Mouse (Mus musculus): ENCODE measurements around the gene Snapc5. TPM values are rescaled to one million over a fixed set of nuclear protein-coding genes. Genes with fewer than 3 reads are reported as not detected.
A peak's percentile ranks its signal among the peaks of the same experiment; 100 is the strongest.
"Not testable (repeated sequence)": the region's sequence is repeated elsewhere in the genome, so short reads cannot be mapped to it uniquely, and the experiment has no call there.

The Snapc5 gene
- polyA plus RNA-seq, 1 experiment from 2014 or later, result 35.4 TPM

DNA sequence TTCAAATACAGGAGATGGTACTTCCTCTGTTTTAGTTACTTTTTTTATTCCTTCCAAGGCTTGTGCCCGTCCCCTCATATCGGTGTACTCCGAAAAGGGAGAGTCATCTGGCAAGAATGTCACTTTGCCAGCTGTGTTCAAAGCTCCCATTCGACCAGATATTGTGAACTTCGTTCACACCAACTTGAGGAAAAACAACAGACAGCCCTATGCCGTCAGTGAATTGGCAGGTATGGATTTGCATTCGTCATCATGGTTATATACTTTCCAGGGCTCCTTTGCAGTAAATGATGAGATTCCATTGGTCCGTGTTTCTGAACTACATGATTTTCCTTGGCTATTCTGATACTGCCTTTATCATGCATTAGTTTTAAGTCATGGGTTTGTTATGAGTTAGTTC lies 4.3 kb upstream of the Snapc5 start:
- H3K27me3 ChIP-seq, result no peaks in the 10 kb centered on the region
- peak overlapping the region; percentile 89 for H3K4me2 ChIP-seq (replicated peaks)
- H3K27ac ChIP-seq (replicated peaks), result no peak overlapping the region
- peaks cover 37% of the 10 kb centered on the region for H3K4me1 ChIP-seq
- peak overlapping the region; percentile 66 for H3K4me3 ChIP-seq
- ATAC-seq (replicated peaks), result no peak
- 0 out of 2 replicates have a peak overlapping the region, but pooled peaks have one; percentile 73 for H3K9ac ChIP-seq (replicated peaks)
- WGBS, result 75% methylated on average over 8 of the region's 8 CpGs
- peaks cover 40% of the 10 kb centered on the region for H3K36me3 ChIP-seq
- H3K9me3 ChIP-seq, result no peaks in the 10 kb centered on the region

DNA sequence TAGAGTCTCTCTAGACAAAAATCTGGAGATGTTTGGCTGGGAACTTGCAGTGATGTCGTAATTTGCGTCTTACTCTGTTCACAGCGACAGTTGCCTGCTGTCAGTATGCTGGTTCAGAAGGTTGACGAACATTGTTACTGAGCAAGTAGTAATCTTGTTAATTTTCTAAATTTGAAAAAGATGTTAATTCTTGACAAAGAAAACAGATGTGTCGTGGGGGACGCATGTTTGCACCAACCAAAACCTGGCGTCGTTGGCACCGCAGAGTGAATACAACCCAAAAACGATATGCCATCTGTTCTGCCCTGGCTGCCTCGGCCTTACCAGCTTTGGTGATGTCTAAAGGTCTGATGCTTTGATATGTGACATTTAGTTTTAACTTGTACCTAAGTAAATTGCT lies 3.7 kb upstream of the Snapc5 start:
- no peak overlapping the region for H3K4me2 ChIP-seq (replicated peaks)
- 68% methylated on average over 11 of the region's 11 CpGs for WGBS
- H3K9me3 ChIP-seq, result no peaks in the 10 kb centered on the region
- H3K36me3 ChIP-seq, result peaks cover 42% of the 10 kb centered on the region
- no peak overlapping the region for H3K9ac ChIP-seq (replicated peaks)
- ATAC-seq (replicated peaks), result no peak
- no peaks in the 10 kb centered on the region for H3K27me3 ChIP-seq
- H3K4me1 ChIP-seq, result peaks cover 43% of the 10 kb centered on the region
- no peak overlapping the region for H3K27ac ChIP-seq (replicated peaks)
- H3K4me3 ChIP-seq, result peak overlapping the region; percentile 3; the same call in 1 of the 2 replicates

DNA sequence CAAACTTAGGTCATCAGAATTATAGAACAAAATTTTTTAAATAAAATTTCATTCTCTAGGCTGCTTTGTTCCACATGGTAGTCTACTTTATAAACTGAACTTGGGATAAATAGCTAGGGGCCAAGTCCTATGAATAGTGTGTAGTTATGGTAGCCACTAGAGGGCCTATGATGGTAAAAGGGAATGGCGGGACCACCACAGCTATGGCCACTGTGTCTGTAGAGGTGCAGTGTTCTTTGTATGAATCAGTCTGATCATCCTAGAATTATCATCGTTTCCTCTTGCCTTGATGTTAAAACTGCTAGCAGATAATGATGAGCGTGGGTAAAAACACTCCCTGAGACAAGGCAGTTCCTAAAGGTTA lies 482 bp upstream of the Snapc5 start:
- H3K9ac ChIP-seq (replicated peaks), result no peak overlapping the region

DNA sequence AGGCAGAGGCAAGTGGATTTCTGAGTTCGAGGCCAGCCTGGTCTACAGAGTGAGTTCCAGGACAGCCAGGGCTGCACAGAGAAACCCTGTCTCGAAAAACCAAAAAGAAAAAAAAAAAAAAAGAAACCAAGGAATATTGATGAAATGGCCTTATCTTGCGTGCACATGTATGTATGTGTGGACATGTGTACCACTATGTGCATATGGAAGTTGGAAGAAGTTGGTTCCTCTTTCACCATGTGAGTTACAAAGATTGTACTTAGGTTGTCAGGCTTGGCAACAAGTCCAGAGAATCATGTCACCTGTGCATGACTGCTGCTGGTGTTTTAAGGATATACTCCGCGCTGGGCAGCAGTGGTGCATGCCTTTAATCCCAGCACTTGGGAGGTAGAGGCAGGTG lies 4.2 kb downstream of the Snapc5 start:
- H3K4me3 ChIP-seq; H3K27ac ChIP-seq (replicated peaks); H3K4me2 ChIP-seq (replicated peaks); ATAC-seq (replicated peaks); H3K9ac ChIP-seq (replicated peaks); H3K9me3 ChIP-seq; H3K27me3 ChIP-seq: not testable (repeated sequence)
- H3K4me1 ChIP-seq, result peaks cover 13% of the 10 kb centered on the region
- peaks cover 41% of the 10 kb centered on the region for H3K36me3 ChIP-seq
- WGBS, result 93% methylated on average over 5 of the region's 5 CpGs

More for the DNA sequence above, 482 bp upstream of the Snapc5 start:
- Histone ChIP-seq H3K4me2 (replicated peaks) (peak overlapping the region; percentile 46), H3K27me3 (no peaks in the 10 kb centered on the region), H3K27ac (replicated peaks) (peak overlapping the region; percentile 89), H3K9me3 (no peaks in the 10 kb centered on the region), H3K4me3 (peak overlapping the region; percentile 62), H3K36me3 (peaks cover 64% of the 10 kb centered on the region), H3K4me1 (peaks cover 33% of the 10 kb centered on the region)
- ATAC-seq (replicated peaks), result peak; percentile 53
- 33% methylated on average over 3 of the region's 3 CpGs for WGBS

DNA sequence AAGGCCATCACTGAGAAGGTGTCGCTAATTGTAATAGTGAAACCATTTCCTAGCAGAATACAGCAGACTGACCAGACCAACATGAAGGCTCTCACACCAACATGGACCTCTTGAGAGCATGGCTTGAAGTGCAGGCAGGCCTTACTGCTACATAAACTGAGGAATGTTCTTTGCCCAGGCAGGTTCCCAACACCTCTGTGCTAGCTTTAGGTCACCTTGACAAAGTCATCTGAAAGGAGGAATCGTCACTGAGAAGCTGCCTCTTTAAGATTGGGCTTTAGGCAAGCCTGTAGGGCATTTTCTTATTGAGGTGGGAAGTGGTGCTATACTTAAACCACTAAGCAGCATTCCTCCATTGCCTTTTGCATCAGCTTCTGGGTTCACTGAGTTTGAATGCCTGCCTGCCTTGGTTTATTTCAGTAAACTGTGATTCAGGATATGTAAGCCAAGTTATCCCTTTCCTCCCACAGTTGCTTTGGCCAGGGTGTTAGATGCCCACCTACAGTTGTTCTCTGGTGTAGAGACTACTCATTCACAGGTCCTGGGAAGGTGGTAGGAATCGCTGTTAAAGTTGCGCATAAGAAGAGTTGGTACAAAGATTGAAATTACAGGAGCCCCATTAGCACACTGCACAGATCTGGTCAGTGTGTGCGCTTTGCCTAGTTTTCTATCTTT lies 5.2 kb downstream of the Snapc5 start:
- H3K9ac ChIP-seq (replicated peaks), result no peak overlapping the region
- no peak for ATAC-seq (replicated peaks)
- peaks cover 35% of the 10 kb centered on the region for H3K36me3 ChIP-seq
- no peak overlapping the region for H3K4me3 ChIP-seq
- H3K4me1 ChIP-seq, result peaks cover 9% of the 10 kb centered on the region
- H3K27ac ChIP-seq (replicated peaks), result no peak overlapping the region
- WGBS, result 94% methylated on average over 5 of the region's 5 CpGs
- H3K27me3 ChIP-seq, result no peaks in the 10 kb centered on the region
- no peaks in the 10 kb centered on the region for H3K9me3 ChIP-seq
- no peak overlapping the region for H3K4me2 ChIP-seq (replicated peaks)

DNA sequence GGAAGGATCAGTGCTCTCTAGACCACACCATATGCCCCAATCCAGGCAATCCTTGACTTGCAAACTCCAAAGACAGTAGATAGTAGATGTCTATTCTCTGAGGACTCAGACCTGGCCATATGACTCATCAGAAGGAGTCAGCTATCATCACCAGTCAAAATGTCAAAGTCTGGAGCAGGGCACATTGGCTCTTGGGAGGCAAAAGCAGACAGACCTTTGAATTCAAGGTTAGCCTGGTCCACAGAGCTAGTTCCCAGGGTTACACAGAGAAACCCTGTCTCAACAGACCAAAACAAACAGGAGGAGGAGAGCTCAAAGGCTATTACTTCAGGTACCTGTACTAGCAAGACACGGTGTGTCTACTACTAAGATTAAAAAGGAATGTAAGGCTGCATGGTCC lies 14.8 kb downstream of the Snapc5 start:
- ATAC-seq (replicated peaks), result no peak
- Histone ChIP-seq H3K4me3 (no peak overlapping the region), H3K4me2 (replicated peaks) (no peak overlapping the region), H3K9ac (replicated peaks) (no peak overlapping the region), H3K4me1 (no peaks in the 10 kb centered on the region), H3K27ac (replicated peaks) (no peak overlapping the region), H3K36me3 (peaks cover 19% of the 10 kb centered on the region), H3K27me3 (no peaks in the 10 kb centered on the region), H3K9me3 (no peaks in the 10 kb centered on the region)
- WGBS, result 98% methylated on average over 1 of the region's 1 CpGs

DNA sequence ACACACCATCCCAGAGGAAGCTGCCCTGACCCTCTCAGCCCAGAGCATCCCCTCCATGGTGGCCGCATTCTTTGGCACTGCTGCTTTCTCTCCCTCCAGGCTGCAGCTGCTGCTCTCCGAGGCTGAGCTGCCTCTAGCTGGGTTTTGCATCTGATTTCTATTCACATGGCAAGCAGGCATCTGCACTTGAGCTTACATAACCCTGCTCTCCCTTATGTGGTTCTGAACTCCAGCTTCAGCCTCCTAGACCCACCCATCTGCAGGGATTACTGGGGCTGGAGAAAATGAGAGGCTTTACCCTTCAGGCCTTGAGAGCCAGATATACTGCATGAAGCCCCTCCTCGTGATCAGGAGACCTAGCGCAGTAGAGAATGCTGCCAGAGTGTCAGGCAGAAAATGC lies 16.5 kb downstream of the Snapc5 start:
- 86% methylated on average over 4 of the region's 4 CpGs for WGBS
- Histone ChIP-seq H3K4me1 (no peaks in the 10 kb centered on the region), H3K27ac (replicated peaks) (no peak overlapping the region), H3K9me3 (no peaks in the 10 kb centered on the region), H3K36me3 (peaks cover 19% of the 10 kb centered on the region), H3K4me3 (no peak overlapping the region), H3K27me3 (no peaks in the 10 kb centered on the region), H3K9ac (replicated peaks) (no peak overlapping the region), H3K4me2 (replicated peaks) (no peak overlapping the region)
- no peak for ATAC-seq (replicated peaks)

DNA sequence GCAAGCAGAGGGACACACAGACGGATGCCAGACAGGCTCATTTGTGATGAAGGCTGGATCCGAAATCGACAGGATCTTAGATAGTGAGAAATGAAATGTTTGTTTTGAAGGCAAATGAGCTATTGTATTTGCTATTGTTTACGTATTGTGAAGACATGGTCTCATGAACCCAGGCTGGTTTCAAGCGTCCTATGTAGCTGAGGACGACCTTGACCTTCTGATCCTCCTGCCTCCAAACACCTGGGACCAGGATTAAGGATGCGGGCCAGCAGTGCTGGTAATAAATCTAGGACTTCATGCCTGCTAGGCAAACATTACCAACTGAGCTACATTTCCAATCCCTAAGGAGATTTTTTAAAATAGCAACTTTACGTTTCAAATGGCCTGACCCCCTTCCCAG lies 18.4 kb downstream of the Snapc5 start:
- WGBS, result 92% methylated on average over 8 of the region's 8 CpGs
- H3K9me3 ChIP-seq, result no peaks in the 10 kb centered on the region

DNA sequence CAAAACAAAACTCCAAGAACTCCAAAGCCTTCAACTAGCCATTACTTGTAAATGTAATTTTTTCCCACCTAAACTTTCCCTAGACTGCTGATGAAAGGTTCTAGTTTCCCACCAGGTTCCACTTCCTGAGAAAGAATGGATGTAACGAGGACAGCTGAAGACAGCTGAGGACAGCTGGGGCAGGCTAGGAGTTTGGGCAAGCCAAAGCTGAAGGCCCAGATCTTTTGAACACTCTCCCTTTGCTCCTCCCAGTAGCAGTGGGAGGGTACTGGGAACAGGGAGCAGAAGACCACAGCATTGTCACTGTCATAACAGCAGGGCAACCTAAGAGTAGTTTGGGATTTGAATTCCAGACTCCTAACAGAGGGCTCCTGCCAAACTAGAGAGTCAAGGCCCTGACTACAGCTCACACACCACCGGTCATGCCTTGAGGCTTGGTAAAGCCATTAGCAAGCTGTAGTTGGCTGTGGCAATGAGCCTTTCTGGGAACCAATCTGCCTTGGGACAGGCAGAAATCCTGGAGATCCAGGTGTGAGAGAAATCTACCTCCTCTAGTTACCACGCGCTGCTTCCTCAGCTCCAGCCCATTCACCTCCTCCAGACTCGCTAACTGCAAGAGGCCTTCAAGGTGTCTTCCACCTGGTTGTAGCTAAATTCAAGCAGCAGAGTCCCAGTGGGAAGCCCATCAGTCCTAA lies 19.1 kb downstream of the Snapc5 start:
- H3K4me2 ChIP-seq (replicated peaks), result no peak overlapping the region
- H3K36me3 ChIP-seq, result no peaks in the 10 kb centered on the region
- no peak overlapping the region for H3K4me3 ChIP-seq
- no peaks in the 10 kb centered on the region for H3K4me1 ChIP-seq
- H3K9me3 ChIP-seq, result no peaks in the 10 kb centered on the region
- H3K9ac ChIP-seq (replicated peaks), result no peak overlapping the region
- no peak overlapping the region for H3K27ac ChIP-seq (replicated peaks)
- no peak for ATAC-seq (replicated peaks)
- H3K27me3 ChIP-seq, result no peaks in the 10 kb centered on the region
- 98% methylated on average over 5 of the region's 5 CpGs for WGBS

More for the DNA sequence above, 18.4 kb downstream of the Snapc5 start:
- no peak overlapping the region for H3K4me2 ChIP-seq (replicated peaks)
- H3K36me3 ChIP-seq, result peaks cover 6% of the 10 kb centered on the region
- H3K27ac ChIP-seq (replicated peaks), result no peak overlapping the region
- H3K4me1 ChIP-seq, result no peaks in the 10 kb centered on the region
- no peaks in the 10 kb centered on the region for H3K27me3 ChIP-seq
- H3K9ac ChIP-seq (replicated peaks), result no peak overlapping the region
- no peak overlapping the region for H3K4me3 ChIP-seq
- no peak for ATAC-seq (replicated peaks)

DNA sequence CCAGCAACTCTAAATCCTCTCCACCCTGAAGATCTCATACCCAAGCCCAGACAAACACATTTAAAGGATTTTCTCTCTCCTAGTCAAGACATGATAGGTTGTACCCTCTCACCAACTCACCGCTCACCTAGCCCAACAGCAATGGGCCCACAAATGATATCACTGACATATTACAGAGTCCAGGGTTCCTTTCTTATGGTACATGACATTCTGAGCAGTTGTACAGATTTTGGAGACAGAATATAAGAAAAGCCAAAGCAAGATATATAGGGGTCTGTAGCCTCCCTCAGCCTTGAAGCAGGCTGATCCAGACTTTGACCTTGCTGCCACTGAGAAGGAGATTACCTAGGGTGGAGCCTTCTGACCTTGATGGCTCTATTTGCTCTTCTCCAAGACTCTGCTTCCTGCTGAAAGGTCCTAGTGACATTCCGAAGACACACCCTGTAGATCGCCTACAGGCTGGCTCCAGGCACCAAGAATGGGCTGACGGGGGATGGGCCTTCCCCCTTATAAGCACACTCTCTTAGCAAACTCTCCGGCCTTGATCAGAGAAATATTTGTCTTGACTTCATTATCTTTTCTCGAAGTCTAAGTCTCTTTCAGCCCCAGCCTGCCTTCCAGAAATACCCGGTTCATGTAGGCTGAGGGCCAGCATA lies 19.8 kb downstream of the Snapc5 start:
- H3K27me3 ChIP-seq; H3K9me3 ChIP-seq; H3K9ac ChIP-seq (replicated peaks); H3K36me3 ChIP-seq; H3K27ac ChIP-seq (replicated peaks); H3K4me1 ChIP-seq; ATAC-seq (replicated peaks); H3K4me2 ChIP-seq (replicated peaks); H3K4me3 ChIP-seq: not testable (repeated sequence)
- WGBS, result 93% methylated on average over 7 of the region's 7 CpGs

DNA sequence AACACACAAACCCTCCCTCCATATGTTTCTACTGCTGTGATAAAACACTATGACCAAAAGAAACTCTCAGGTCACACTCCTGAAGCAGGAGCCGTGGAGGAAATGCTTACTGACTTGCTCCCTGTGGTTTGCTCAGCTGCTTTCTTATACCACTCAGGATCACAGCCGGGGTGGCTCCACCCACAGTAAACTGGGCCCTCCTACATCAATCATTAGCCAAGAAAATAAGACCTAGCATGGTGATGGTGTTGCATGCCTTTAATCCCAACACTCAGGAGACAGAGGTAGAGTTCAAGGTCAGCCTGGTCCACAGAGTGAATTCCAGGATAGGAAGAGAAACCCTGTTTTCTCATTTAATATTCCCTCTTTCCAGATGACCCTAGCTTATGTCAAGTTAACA lies 20.8 kb downstream of the Snapc5 start:
- Histone ChIP-seq H3K27me3 (no peaks in the 10 kb centered on the region), H3K9me3 (no peaks in the 10 kb centered on the region), H3K4me1 (no peaks in the 10 kb centered on the region), H3K36me3 (peaks cover 8% of the 10 kb centered on the region; the same call in 1 of the 2 replicates), H3K4me2 (replicated peaks) (no peak overlapping the region), H3K9ac (replicated peaks) (no peak overlapping the region), H3K4me3 (no peak overlapping the region), H3K27ac (replicated peaks) (no peak overlapping the region)
- 83% methylated on average over 2 of the region's 2 CpGs for WGBS
- ATAC-seq (replicated peaks), result no peak

DNA sequence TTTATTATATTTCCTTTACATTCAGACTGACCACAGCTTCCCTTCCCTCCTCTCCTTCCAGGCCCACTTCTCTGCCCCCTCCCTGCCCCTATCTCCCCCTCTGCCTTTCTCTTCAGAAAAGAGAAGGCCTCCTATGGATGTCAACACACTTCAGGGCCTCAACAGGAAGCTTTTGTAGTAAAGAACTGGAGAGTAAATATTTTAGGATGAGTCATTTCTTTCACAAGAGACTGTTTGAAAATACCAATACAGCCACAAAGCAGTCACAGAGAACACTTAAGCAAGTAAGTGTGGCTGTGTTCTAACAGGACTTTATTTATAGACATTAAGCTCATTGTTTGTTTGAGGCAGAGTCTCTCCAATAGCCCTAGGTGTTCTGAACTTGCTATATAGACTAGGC lies 23.3 kb downstream of the Snapc5 start:
- no peaks in the 10 kb centered on the region for H3K27me3 ChIP-seq
- H3K4me3 ChIP-seq, result no peak overlapping the region
- no peak overlapping the region for H3K27ac ChIP-seq (replicated peaks)
- no peaks in the 10 kb centered on the region for H3K4me1 ChIP-seq
- no peak overlapping the region for H3K4me2 ChIP-seq (replicated peaks)
- ATAC-seq (replicated peaks), result no peak
- H3K9me3 ChIP-seq, result no peaks in the 10 kb centered on the region
- peaks cover 8% of the 10 kb centered on the region; the same call in 1 of the 2 replicates for H3K36me3 ChIP-seq
- H3K9ac ChIP-seq (replicated peaks), result no peak overlapping the region

Data from forebrain, embryonic 15.5 days (tissue).